Mouse (Mus musculus): ENCODE measurements at regions not wholly inside any gene's neighbourhood (a gene's known extent, or its start where the extent isn't known, plus 50 kb on each side); places are given as distances from the start of the nearest gene placed in this dataset.

GRCm38 (mm10) chr7:72762711-72763110 lies 456.3 kb upstream of the Mctp2 start:
- DNase-seq, result no peak

- no peak for DNase-seq
Observed at GRCm38 (mm10) chr7:72768705-72769104, 462.3 kb upstream of the Mctp2 start.

GRCm38 (mm10) chr7:72774031-72774770 lies 467.8 kb upstream of the Mctp2 start:
- DNase-seq, result no peak

GRCm38 (mm10) chr7:72774771-72775119 lies 468.3 kb upstream of the Mctp2 start:
- no peak for DNase-seq

- peak; percentile 4 for DNase-seq
Observed at GRCm38 (mm10) chr7:72787306-72787705, 480.9 kb upstream of the Mctp2 start.

GRCm38 (mm10) chr7:72788261-72788660 lies 481.9 kb upstream of the Mctp2 start:
- DNase-seq, result no peak

- no peak for DNase-seq
Observed at GRCm38 (mm10) chr7:72822142-72822541, 515.7 kb upstream of the Mctp2 start.

- no peak for DNase-seq
Observed at GRCm38 (mm10) chr7:72826597-72826996, 520.2 kb upstream of the Mctp2 start.

- no peak for DNase-seq
Observed at GRCm38 (mm10) chr7:72835423-72835822, 529.0 kb upstream of the Mctp2 start.

- no peak for DNase-seq
Observed at GRCm38 (mm10) chr7:72836026-72836425, 529.6 kb upstream of the Mctp2 start.

- DNase-seq, result no peak
Observed at GRCm38 (mm10) chr7:72836457-72836985, 530.1 kb upstream of the Mctp2 start.

- peak; percentile 3 for DNase-seq
Observed at GRCm38 (mm10) chr7:72837992-72838655, 531.7 kb upstream of the Mctp2 start.

- no peak for DNase-seq
Observed at GRCm38 (mm10) chr7:72851346-72851745, 524.0 kb upstream of the Rgma start.

- no peak for DNase-seq
Observed at GRCm38 (mm10) chr7:72854501-72855002, 520.8 kb upstream of the Rgma start.

GRCm38 (mm10) chr7:72866966-72867754 lies 508.1 kb upstream of the Rgma start:
- no peak for DNase-seq

- no peak for DNase-seq
Observed at GRCm38 (mm10) chr7:72869068-72869467, 506.2 kb upstream of the Rgma start.

GRCm38 (mm10) chr7:72900816-72901215 lies 474.5 kb upstream of the Rgma start:
- DNase-seq, result no peak

GRCm38 (mm10) chr7:72905891-72906290 lies 469.4 kb upstream of the Rgma start:
- DNase-seq, result no peak

GRCm38 (mm10) chr7:72906536-72906935 lies 468.8 kb upstream of the Rgma start:
- DNase-seq, result no peak

- no peak for DNase-seq
Observed at GRCm38 (mm10) chr7:72926772-72927380, 448.4 kb upstream of the Rgma start.

GRCm38 (mm10) chr7:72938842-72939241 lies 436.5 kb upstream of the Rgma start:
- no peak for DNase-seq

- no peak for DNase-seq
Observed at GRCm38 (mm10) chr7:72947531-72947930, 427.8 kb upstream of the Rgma start.

- no peak for DNase-seq
Observed at GRCm38 (mm10) chr7:72948026-72948425, 427.3 kb upstream of the Rgma start.
